ENCODE assay signal across 9 mouse cellular contexts in the genomic region with DNA sequence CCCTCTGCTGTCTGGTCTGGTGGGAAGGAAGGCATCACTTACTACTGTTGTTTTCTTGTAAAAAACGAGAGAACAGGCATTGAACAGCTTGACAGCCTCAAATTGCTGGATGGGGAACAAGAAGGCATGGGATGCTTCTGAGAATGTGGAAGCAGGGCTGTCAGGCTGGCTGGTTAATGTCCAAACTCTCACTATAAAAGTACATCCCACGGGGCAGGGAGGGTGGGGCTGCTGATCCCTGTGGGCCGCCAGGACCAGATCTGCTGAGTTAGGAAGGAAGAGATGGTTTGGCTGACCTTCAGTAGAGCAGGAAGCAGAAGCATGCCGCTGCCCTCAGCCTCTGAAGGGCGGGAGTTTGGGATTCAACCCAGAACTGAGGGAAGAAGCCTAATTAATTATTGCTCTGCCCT. TPM values are rescaled to one million over a fixed set of nuclear protein-coding genes. Genes with fewer than 3 reads are reported as not detected.
A peak's percentile ranks its signal among the peaks of the same experiment; 100 is the strongest.
DNase-seq lines count a peak whose midpoint lies in the region; ATAC-seq and TF ChIP-seq lines count a peak whose summit lies in the region.
"Had no signal": no experiment of that assay in that cellular context is flagged by ENCODE, and none has a peak within 500 bp of the region (broad histone marks: within the 10 kb centered on the region; RNA-seq: fewer than 3 reads in every experiment).

No protein-coding gene starts in this region.

- ATAC-seq in heart, embryonic 11.5 days (replicated peaks; ENCODE audit: insufficient number of reproducible peaks, low FRiP score, low TSS enrichment), result no peak
- ATAC-seq in lung, postnatal 0 days, result peak; percentile 77
- no peak for ATAC-seq in megakaryocyte-erythroid progenitor cell, adult 5-6 weeks (replicated peaks; ENCODE audit: low FRiP score, low TSS enrichment, poor library complexity, severe bottlenecking)

- TF ChIP-seq EP300 in lung, postnatal 0 days (IDR thresholded peaks at IDR 0.05), result peak; percentile 52; the same call in 1 of the 2 replicates

- TF ChIP-seq CTCF in lung, postnatal 0 days (IDR thresholded peaks at IDR 0.05), result no peak

- H3K27ac ChIP-seq in heart, embryonic 11.5 days (ENCODE audit: low read depth, low read length), result peak overlapping the region; percentile 71
- H3K27ac ChIP-seq in lung, postnatal 0 days (ENCODE audit: low read length), result peak overlapping the region; percentile 43; the same call in 1 of the 2 replicates

- no peak overlapping the region for H3K4me3 ChIP-seq in heart, embryonic 11.5 days (ENCODE audit: low read depth, low read length)
- H3K4me3 ChIP-seq in lung, postnatal 0 days (ENCODE audit: low read depth, low read length), result no peak overlapping the region

- 12% methylated on average over 5 of the region's 5 CpGs for WGBS in heart, embryonic 11.5 days (ENCODE audit: insufficient replicate concordance)
- 29% methylated on average over 5 of the region's 5 CpGs for WGBS in lung, postnatal 0 days

- no peaks in the 10 kb centered on the region for H3K27me3 ChIP-seq in heart, embryonic 11.5 days (ENCODE audit: control insufficient read depth, insufficient read depth, low read length)
- H3K27me3 ChIP-seq in lung, postnatal 0 days (replicated peaks; ENCODE audit: insufficient read depth, low read length), result no peaks in the 10 kb centered on the region

- H3K4me1 ChIP-seq in heart, embryonic 11.5 days (ENCODE audit: control insufficient read depth, insufficient read depth, low read length), result peaks cover 73% of the 10 kb centered on the region
- H3K4me1 ChIP-seq in lung, postnatal 0 days (ENCODE audit: insufficient read depth, low read depth, low read length), result peaks cover 4% of the 10 kb centered on the region; the same call in 1 of the 2 replicates

- DNase-seq in gastrocnemius, postnatal 25 days, result peak; percentile 52
- DNase-seq in gastrocnemius, postnatal 14 days, result no peak
- DNase-seq in kidney, adult 8-10 months, result peak; percentile 85 to 93
- peak; percentile 80 for DNase-seq in lung, postnatal 0 days (ENCODE audit: low spot score)
- DNase-seq in thymus, adult 18-20 months, result no peak
- DNase-seq in embryo, embryonic 9.5 days (ENCODE audit: extremely low spot score), result no peak

- peak overlapping the region; percentile 52; the same call in 1 of the 2 replicates for H3K9ac ChIP-seq in heart, embryonic 11.5 days (ENCODE audit: low read depth, low read length)
- H3K9ac ChIP-seq in lung, postnatal 0 days (replicated peaks; ENCODE audit: low read depth), result no peak overlapping the region

- no peaks in the 10 kb centered on the region for H3K9me3 ChIP-seq in heart, embryonic 11.5 days (replicated peaks; ENCODE audit: control insufficient read depth, low read length)
- no peaks in the 10 kb centered on the region for H3K9me3 ChIP-seq in lung, postnatal 0 days (ENCODE audit: low read length)

- H3K36me3 ChIP-seq in heart, embryonic 11.5 days (ENCODE audit: control insufficient read depth, insufficient read depth, low read length), result no peaks in the 10 kb centered on the region
- no peaks in the 10 kb centered on the region for H3K36me3 ChIP-seq in lung, postnatal 0 days (ENCODE audit: insufficient read depth, low read length)

- H3K4me2 ChIP-seq in heart, embryonic 11.5 days, result no peak overlapping the region; the same call in 1 of the 2 replicates
- H3K4me2 ChIP-seq in lung, postnatal 0 days (replicated peaks; ENCODE audit: low read depth, low read length), result no peak overlapping the region

- intact Hi-C loops in gastrocnemius, postnatal 14 days (cut with DNase I; ENCODE audit: low total_unique reads), result no loop called here

RNA-seq across cellular contexts. Expression of a gene that starts 58.0 kb away (rescaled TPM):
- not detected for total RNA-seq in gastrocnemius, postnatal 25 days (2021)
- total RNA-seq in gastrocnemius, postnatal 14 days (2021), result not detected
- polyA plus RNA-seq in heart, embryonic 11.5 days (2014; fragmentation: Nextera tagmentation; extraction: Ambion mirVana), result not detected in 2 replicates
- 0.26 and 1.2 TPM in 2 replicates for polyA plus RNA-seq in lung, postnatal 0 days (2015; fragmentation: Nextera tagmentation; extraction: Ambion mirVana)
- total RNA-seq in megakaryocyte-erythroid progenitor cell, adult 5-6 weeks (2014; fragmentation: Nextera tagmentation), result not detected in 2 replicates
- total RNA-seq in megakaryocyte-erythroid progenitor cell, adult 5-6 weeks (2017), result not detected in 2 replicates
- polyA plus RNA-seq: limb, embryonic 11.5 days had no signal

Comparison
In these comparisons a context has a peak if more than half of its experiments do, and no peak if none do; other contexts are left out.
1. DNase-seq: peak in gastrocnemius, postnatal 25 days (single experiment), kidney, adult 8-10 months (2 of 2) and lung, postnatal 0 days (single experiment); none in gastrocnemius, postnatal 14 days (single experiment), thymus, adult 18-20 months (0 of 2) and embryo, embryonic 9.5 days (single experiment).